11 mouse cellular contexts compared by ENCODE assay signal in genomic region chr6:43402219-43402997, GRCm38 (mm10).
"Had no signal": no experiment of that assay in that cellular context is flagged by ENCODE, and none has a peak within 500 bp of the region (broad histone marks: within the 10 kb centered on the region; RNA-seq: fewer than 3 reads in every experiment).

No protein-coding gene starts in this region.

- DNase-seq: kidney, postnatal 14 days; kidney, postnatal 4 days; layer of hippocampus, adult 9-11 months; liver; lung, adult 2 months; thymus, adult 2 months; thymus, postnatal 14 days; thymus, postnatal 4 days had no signal

- ATAC-seq: liver, embryonic 12.5 days; midbrain, embryonic 13.5 days; midbrain, embryonic 16.5 days had no signal
